In genomic region chr2:20248043-20248664, GRCm38 (mm10) we compare ENCODE assay signal across 13 mouse cellular contexts.
DNase-seq lines count a peak whose midpoint lies in the region; ATAC-seq and TF ChIP-seq lines count a peak whose summit lies in the region.
"Had no signal": no experiment of that assay in that cellular context is flagged by ENCODE, and none has a peak within 500 bp of the region (broad histone marks: within the 10 kb centered on the region; RNA-seq: fewer than 3 reads in every experiment).

No protein-coding gene starts in this region.

- no peaks in the 10 kb centered on the region for H3K9me3 ChIP-seq in embryonic facial prominence, embryonic 11.5 days (replicated peaks; ENCODE audit: control insufficient read depth, low read length)
- H3K9me3 ChIP-seq in forebrain, embryonic 16.5 days (ENCODE audit: control insufficient read depth, low read length), result no peaks in the 10 kb centered on the region
- no peaks in the 10 kb centered on the region for H3K9me3 ChIP-seq in limb, embryonic 12.5 days
- H3K9me3 ChIP-seq: heart, embryonic 12.5 days; liver, embryonic 12.5 days had no signal

- ATAC-seq in embryonic facial prominence, embryonic 11.5 days (replicated peaks; ENCODE audit: insufficient number of reproducible peaks, low FRiP score, low TSS enrichment, low read depth), result no peak
- peak; percentile 49 for ATAC-seq in forebrain, embryonic 16.5 days
- ATAC-seq in limb, embryonic 12.5 days (ENCODE audit: insufficient number of reproducible peaks, insufficient read depth, low FRiP score, low TSS enrichment, low read depth), result peak; percentile 52; the same call in 1 of the 2 replicates
- ATAC-seq: hindbrain, postnatal 0 days; liver, embryonic 12.5 days had no signal

- no peak overlapping the region for H3K4me3 ChIP-seq in left cerebral cortex, adult 2 months
- H3K4me3 ChIP-seq in embryonic facial prominence, embryonic 11.5 days (ENCODE audit: low read depth, low read length), result no peak overlapping the region
- H3K4me3 ChIP-seq in forebrain, embryonic 16.5 days (replicated peaks; ENCODE audit: low read length), result no peak overlapping the region
- H3K4me3 ChIP-seq in limb, embryonic 12.5 days (replicated peaks), result no peak overlapping the region
- H3K4me3 ChIP-seq: heart, embryonic 12.5 days; liver, embryonic 12.5 days had no signal

- intact Hi-C loops in left cerebral cortex, adult 2 months (cut with DNase I), result loop anchor here (2.0 to 5.0 kb wide), 2 partner anchors 31 to 44 kb away; no protein-coding TSS in a partner anchor
- intact Hi-C loops in left cerebral cortex, postnatal 4 days (cut with DNase I), result no loop called here
- intact Hi-C loops in heart, postnatal 14 days (cut with DNase I), result no loop called here

- H3K27ac ChIP-seq in left cerebral cortex, adult 2 months, result peak overlapping the region; percentile 69
- no peak overlapping the region for H3K27ac ChIP-seq in embryonic facial prominence, embryonic 11.5 days (replicated peaks; ENCODE audit: low read depth, low read length)
- no peak overlapping the region for H3K27ac ChIP-seq in forebrain, embryonic 16.5 days (ENCODE audit: low read length)
- H3K27ac ChIP-seq in limb, embryonic 12.5 days, result no peak overlapping the region
- H3K27ac ChIP-seq: hindbrain, postnatal 0 days; liver, embryonic 12.5 days; macrophage had no signal

- TF ChIP-seq CTCF in left cerebral cortex, adult 2 months (IDR thresholded peaks at IDR 0.05), result no peak

- H3K4me2 ChIP-seq in embryonic facial prominence, embryonic 11.5 days (ENCODE audit: low read depth, low read length), result no peak overlapping the region
- no peak overlapping the region for H3K4me2 ChIP-seq in forebrain, embryonic 16.5 days (ENCODE audit: low read length)
- no peak overlapping the region for H3K4me2 ChIP-seq in limb, embryonic 12.5 days
- H3K4me2 ChIP-seq: heart, embryonic 12.5 days; liver, embryonic 12.5 days had no signal

- DNase-seq in left cerebral cortex, adult 2 months (ENCODE audit: extremely low spot score in 1 of 2, low spot score in 2 of 2), result peak in 1 of 2 experiments; percentile 18
- DNase-seq in left cerebral cortex, postnatal 4 days, result no peak
- DNase-seq in embryonic facial prominence, embryonic 11.5 days (ENCODE audit: low spot score), result peak; percentile 20
- no peak for DNase-seq in heart, postnatal 14 days
- DNase-seq in thymus, postnatal 36 days, result no peak
- DNase-seq: retina, postnatal 1 day; thymus, postnatal 25 days had no signal

- no peak overlapping the region for H3K9ac ChIP-seq in embryonic facial prominence, embryonic 11.5 days (replicated peaks; ENCODE audit: low read length)
- H3K9ac ChIP-seq in forebrain, embryonic 16.5 days (replicated peaks; ENCODE audit: low read depth, low read length), result no peak overlapping the region
- no peak overlapping the region for H3K9ac ChIP-seq in limb, embryonic 12.5 days (replicated peaks)
- H3K9ac ChIP-seq: heart, embryonic 12.5 days; liver, embryonic 12.5 days had no signal

- H3K27me3 ChIP-seq in embryonic facial prominence, embryonic 11.5 days (ENCODE audit: control insufficient read depth, insufficient read depth, low read length), result no peaks in the 10 kb centered on the region
- no peaks in the 10 kb centered on the region for H3K27me3 ChIP-seq in forebrain, embryonic 16.5 days (replicated peaks; ENCODE audit: control insufficient read depth, insufficient read depth, low read length)
- H3K27me3 ChIP-seq in limb, embryonic 12.5 days, result no peaks in the 10 kb centered on the region
- H3K27me3 ChIP-seq: heart, embryonic 12.5 days; liver, embryonic 12.5 days had no signal

- H3K36me3 ChIP-seq in embryonic facial prominence, embryonic 11.5 days (replicated peaks; ENCODE audit: control insufficient read depth, insufficient read depth, low read depth, low read length), result no peaks in the 10 kb centered on the region
- no peaks in the 10 kb centered on the region for H3K36me3 ChIP-seq in forebrain, embryonic 16.5 days (ENCODE audit: control insufficient read depth, insufficient read depth)
- no peaks in the 10 kb centered on the region for H3K36me3 ChIP-seq in limb, embryonic 12.5 days
- H3K36me3 ChIP-seq: heart, embryonic 12.5 days; liver, embryonic 12.5 days had no signal

- 57% methylated on average over 4 of the region's 4 CpGs for WGBS in embryonic facial prominence, embryonic 11.5 days
- 47% methylated on average over 4 of the region's 4 CpGs for WGBS in forebrain, embryonic 16.5 days
- 49% methylated on average over 4 of the region's 4 CpGs for WGBS in limb, embryonic 12.5 days

- no peaks in the 10 kb centered on the region for H3K4me1 ChIP-seq in embryonic facial prominence, embryonic 11.5 days (ENCODE audit: control insufficient read depth, insufficient read depth, low read length)
- H3K4me1 ChIP-seq in forebrain, embryonic 16.5 days (replicated peaks; ENCODE audit: control insufficient read depth, insufficient read depth, low read length), result peaks cover 7% of the 10 kb centered on the region
- H3K4me1 ChIP-seq in limb, embryonic 12.5 days (replicated peaks), result peaks cover 14% of the 10 kb centered on the region; the same call in 1 of the 2 replicates
- H3K4me1 ChIP-seq: liver, embryonic 12.5 days had no signal
